Mouse (Mus musculus) adrenal gland, adult 8-10 months (tissue): ENCODE results near the gene Trh. TPM values are rescaled to one million over a fixed set of nuclear protein-coding genes. Genes with fewer than 3 reads are reported as not detected.

Experiments used
- DNase-seq: peaks from one replicate; pipeline ENCODE4 v3.0.0; 2022
- total RNA-seq, 4 experiments: library from RNA; stranded (reverse); gene quantifications; 2 replicates each; pipeline ENCODE4 v1.2.4; 2022

Trh gene
- total RNA-seq, 4 experiments from 2014 or later: not detected

DNA sequence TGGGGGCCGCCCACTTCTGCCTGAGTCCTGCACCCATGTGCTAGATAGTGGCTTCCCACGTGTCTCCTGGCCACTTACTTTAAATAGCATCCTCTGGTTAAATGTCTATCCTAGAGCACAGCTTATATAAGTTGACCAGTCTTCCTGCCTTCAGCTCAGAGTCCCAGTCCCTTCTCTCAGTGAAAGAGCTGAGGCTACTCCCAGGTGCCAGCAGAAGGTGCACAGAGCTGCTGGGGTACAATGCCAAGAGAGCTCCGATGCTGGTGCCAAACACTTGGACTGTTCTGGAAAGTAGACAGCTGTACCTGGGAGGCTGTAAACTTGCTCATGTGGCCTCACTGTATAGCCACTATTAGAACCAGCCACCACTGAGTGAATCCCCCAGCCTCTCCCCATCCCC lies 22.4 kb downstream of the Trh start:
- DNase-seq: no peak

DNA sequence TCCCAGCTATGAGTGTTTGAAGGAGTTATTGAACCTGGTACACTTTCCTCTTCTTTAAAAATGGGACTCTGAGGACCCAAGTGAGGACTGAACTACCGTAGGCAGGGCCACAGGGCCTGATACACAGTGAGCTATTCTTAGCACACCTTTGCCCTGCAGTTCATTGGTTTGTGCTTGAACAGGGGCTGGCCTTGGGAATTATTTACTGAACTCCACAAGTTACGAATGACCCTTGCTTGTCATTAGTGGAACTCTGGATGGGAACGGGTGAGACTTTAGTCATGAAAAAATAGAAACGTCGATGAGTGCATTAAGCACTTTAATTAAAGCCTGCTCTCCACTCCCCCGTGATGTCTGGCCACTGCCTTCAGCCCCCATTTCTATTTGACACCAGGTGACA lies 22.8 kb downstream of the Trh start:
- DNase-seq: no peak

DNA sequence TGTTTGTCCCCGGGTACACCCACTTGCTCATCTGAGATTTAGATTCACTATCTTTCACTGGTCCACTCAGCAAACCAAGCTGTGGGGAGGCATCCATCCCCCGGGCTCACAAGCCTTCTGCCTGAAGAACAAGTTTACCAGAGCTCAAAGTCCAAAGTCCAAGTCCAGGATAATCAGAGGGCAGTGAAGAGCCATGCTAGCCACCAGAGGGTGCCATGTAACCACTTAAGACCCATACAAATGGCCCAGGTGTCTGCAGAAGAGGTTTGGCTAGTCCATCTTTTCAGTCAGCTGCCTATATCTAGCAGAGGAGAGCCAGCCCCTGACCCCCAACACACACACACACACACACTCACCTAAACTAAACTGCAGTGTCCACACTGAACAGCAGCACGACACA lies 25.0 kb downstream of the Trh start:
- no peak for DNase-seq

GRCm38 (mm10) chr6:92214773-92215449 lies 29.5 kb downstream of the Trh start, which contains the start of gene Rbsn:
TSS of gene Rbsn (minus strand) at chr6:92214925.
- peak; percentile 88 for DNase-seq

GRCm38 (mm10) chr6:92214055-92214772 lies 30.2 kb downstream of the Trh start:
- DNase-seq: no peak

- DNase-seq: no peak
Measured at GRCm38 (mm10) chr6:92199414-92199813, 45.0 kb downstream of the Trh start.

Other genes with a start within 250 kb of the Trh start
- 10 to 100 TPM; 41.2 to 57.1 (median 45.4) TPM for gene Nr2c2, start 153.3 kb downstream of the Trh start, total RNA-seq
- 10 to 100 TPM; 43.4 to 63.1 (median 49.6) TPM for gene Mrps25, start 60.6 kb downstream of the Trh start, total RNA-seq
- 10 to 100 TPM; 21.1 to 32.7 (median 28.3) TPM for gene Rbsn, start 29.7 kb downstream of the Trh start, total RNA-seq